Mouse (Mus musculus): ENCODE measurements around the gene Osgin1. TPM values are rescaled to one million over a fixed set of nuclear protein-coding genes. Genes with fewer than 3 reads are reported as not detected.

Osgin1 gene
- polyA plus RNA-seq, 1 experiment: 115 TPM

- WGBS: 57% methylated on average over 10 of the region's 10 CpGs
- no peak for DNase-seq
Measured at GRCm38 (mm10) chr8:119412037-119412734, 21.7 kb upstream of the Osgin1 start.

DNA sequence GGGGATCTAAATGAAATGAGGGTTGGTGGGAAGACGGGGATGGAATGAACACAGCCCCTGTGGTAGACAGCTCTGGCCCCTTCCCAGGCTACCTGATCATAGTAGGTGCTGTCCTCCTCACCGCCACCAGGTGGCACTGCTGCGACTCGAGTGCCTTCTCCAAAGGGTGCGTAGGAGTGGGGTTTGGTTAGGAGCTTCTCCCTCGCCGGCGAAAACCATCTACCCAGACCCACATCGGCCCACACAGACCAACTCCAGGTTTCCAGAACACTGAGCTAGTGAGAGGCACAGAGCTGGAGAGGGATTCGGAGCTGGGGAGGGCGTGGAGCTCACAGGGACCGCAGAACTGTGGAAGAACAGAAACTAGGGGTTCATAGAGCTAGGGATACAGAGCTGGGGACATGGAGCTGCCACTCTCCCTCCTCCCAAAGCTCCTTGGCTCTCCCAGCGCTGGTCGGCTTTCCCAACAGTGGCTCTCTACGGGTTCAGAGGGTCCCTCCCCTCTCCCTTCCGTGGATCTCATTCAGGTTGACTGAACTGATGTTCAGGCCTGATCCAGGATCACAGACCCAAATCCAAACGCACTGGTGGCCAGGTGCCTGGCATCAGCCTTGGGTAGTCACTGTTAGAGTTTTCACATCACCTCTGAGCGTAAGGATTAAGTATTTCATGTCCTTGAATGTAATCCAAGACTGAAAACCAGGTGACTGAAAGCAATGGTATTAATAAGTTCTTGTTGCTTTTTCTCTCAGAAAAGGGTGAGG lies 21.0 kb upstream of the Osgin1 start:
- Histone ChIP-seq H3K36me3 (ENCODE audit: control insufficient read depth, insufficient read depth, low read length) (no peaks in the 10 kb centered on the region; the same call in 1 of the 2 replicates), H3K27me3 (replicated peaks; ENCODE audit: control insufficient read depth, insufficient read depth, low read length) (no peaks in the 10 kb centered on the region), H3K4me1 (ENCODE audit: control insufficient read depth, insufficient read depth, low read length) (peaks cover 4% of the 10 kb centered on the region; the same call in 1 of the 2 replicates), H3K27ac (ENCODE audit: insufficient read depth, low read depth, low read length) (no peak overlapping the region), H3K4me3 (ENCODE audit: insufficient read depth, low read depth, low read length) (no peak overlapping the region)
- DNase-seq: peak; percentile 79
- TF ChIP-seq CTCF (conservative IDR thresholded peaks at IDR 0.05; ENCODE audit: insufficient read depth, insufficient read length, low read depth, low read length) (peak; percentile 96), POLR2A (IDR thresholded peaks at IDR 0.05; ENCODE audit: low read depth, low read length) (no peak)
- WGBS: 13% methylated on average over 18 of the region's 18 CpGs

More at GRCm38 (mm10) chr8:119412037-119412734, 21.7 kb upstream of the Osgin1 start:
- H3K36me3 ChIP-seq (ENCODE audit: control insufficient read depth, insufficient read depth, low read length): no peaks in the 10 kb centered on the region; the same call in 1 of the 2 replicates
- no peak overlapping the region for H3K27ac ChIP-seq (ENCODE audit: insufficient read depth, low read depth, low read length)
- no peak overlapping the region for H3K4me3 ChIP-seq (ENCODE audit: insufficient read depth, low read depth, low read length)
- H3K4me1 ChIP-seq (ENCODE audit: control insufficient read depth, insufficient read depth, low read length): peaks cover 4% of the 10 kb centered on the region; the same call in 1 of the 2 replicates
- H3K27me3 ChIP-seq (replicated peaks; ENCODE audit: control insufficient read depth, insufficient read depth, low read length): no peaks in the 10 kb centered on the region
- TF ChIP-seq POLR2A (IDR thresholded peaks at IDR 0.05; ENCODE audit: low read depth, low read length) (no peak), CTCF (conservative IDR thresholded peaks at IDR 0.05; ENCODE audit: insufficient read depth, insufficient read length, low read depth, low read length) (peak; percentile 57)

- Histone ChIP-seq H3K27me3 (replicated peaks; ENCODE audit: control insufficient read depth, insufficient read depth, low read length) (no peaks in the 10 kb centered on the region), H3K36me3 (ENCODE audit: control insufficient read depth, insufficient read depth, low read length) (no peaks in the 10 kb centered on the region), H3K4me1 (ENCODE audit: control insufficient read depth, insufficient read depth, low read length) (peaks cover 4% of the 10 kb centered on the region; the same call in 1 of the 2 replicates), H3K27ac (ENCODE audit: insufficient read depth, low read depth, low read length) (no peak overlapping the region), H3K4me3 (ENCODE audit: insufficient read depth, low read depth, low read length) (no peak overlapping the region)
- no peak for DNase-seq
- TF ChIP-seq POLR2A (IDR thresholded peaks at IDR 0.05; ENCODE audit: low read depth, low read length) (no peak), CTCF (conservative IDR thresholded peaks at IDR 0.05; ENCODE audit: insufficient read depth, insufficient read length, low read depth, low read length) (no peak)
- WGBS: 87% methylated on average over 10 of the region's 10 CpGs
Measured at GRCm38 (mm10) chr8:119413605-119414004, 20.3 kb upstream of the Osgin1 start.

DNA sequence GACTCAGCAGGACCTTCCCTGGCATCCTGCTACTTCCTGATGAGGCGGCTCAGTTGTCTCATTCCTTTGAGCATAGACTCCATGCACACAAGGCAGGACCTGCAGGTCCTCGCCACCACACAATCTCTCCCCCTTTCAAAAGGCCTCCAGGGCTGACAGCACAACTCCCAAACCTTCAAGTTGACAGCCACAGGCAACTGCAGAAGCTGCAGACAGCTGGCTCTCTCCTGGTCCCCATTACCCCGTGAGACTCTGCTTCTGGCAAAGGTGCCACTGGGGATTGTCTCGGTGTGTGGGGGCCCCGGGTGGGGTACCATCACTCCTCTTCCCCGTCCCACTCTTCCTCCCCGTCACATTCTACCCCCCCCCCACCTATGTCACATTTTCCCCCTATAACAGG lies 13.6 kb upstream of the Osgin1 start:
- TF ChIP-seq CTCF (conservative IDR thresholded peaks at IDR 0.05; ENCODE audit: insufficient read depth, insufficient read length, low read depth, low read length) (no peak), POLR2A (IDR thresholded peaks at IDR 0.05; ENCODE audit: low read depth, low read length) (no peak)
- Histone ChIP-seq H3K4me1 (ENCODE audit: control insufficient read depth, insufficient read depth, low read length) (peaks cover 16% of the 10 kb centered on the region), H3K27me3 (replicated peaks; ENCODE audit: control insufficient read depth, insufficient read depth, low read length) (no peaks in the 10 kb centered on the region), H3K27ac (ENCODE audit: insufficient read depth, low read depth, low read length) (no peak overlapping the region), H3K36me3 (ENCODE audit: control insufficient read depth, insufficient read depth, low read length) (no peaks in the 10 kb centered on the region), H3K4me3 (ENCODE audit: insufficient read depth, low read depth, low read length) (no peak overlapping the region)
- no peak for DNase-seq
- WGBS: 79% methylated on average over 7 of the region's 7 CpGs

DNA sequence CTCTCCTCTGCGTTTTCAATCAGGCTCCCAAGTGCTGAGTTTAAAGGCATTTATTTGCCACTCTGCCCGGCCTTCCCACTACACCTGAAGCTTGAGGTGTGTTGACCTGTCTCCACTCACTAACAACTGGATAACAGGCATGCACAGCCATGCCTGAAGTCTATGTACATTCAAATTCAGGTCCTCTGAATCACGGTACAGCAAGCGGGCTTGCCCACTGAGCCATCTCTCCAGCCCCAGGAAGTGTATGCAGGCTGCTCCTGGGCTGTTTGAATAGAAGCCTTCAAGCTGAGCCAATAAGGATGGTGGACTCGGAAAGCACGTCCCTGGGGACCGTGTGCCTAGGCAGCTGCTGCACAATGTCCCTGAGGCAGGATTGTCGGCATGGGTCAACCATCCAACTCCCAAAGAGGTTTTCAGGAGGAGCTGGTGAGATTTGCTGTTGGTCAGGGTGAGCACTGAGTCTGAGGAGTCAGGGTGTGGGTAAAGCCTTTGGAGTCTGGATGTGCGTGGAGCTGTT lies 12.3 kb upstream of the Osgin1 start:
- no peaks in the 10 kb centered on the region for H3K27me3 ChIP-seq (replicated peaks; ENCODE audit: control insufficient read depth, insufficient read depth, low read length)
- DNase-seq: no peak
- H3K4me3 ChIP-seq (ENCODE audit: insufficient read depth, low read depth, low read length): no peak overlapping the region
- no peaks in the 10 kb centered on the region for H3K36me3 ChIP-seq (ENCODE audit: control insufficient read depth, insufficient read depth, low read length)
- WGBS: 64% methylated on average over 9 of the region's 9 CpGs
- peaks cover 22% of the 10 kb centered on the region for H3K4me1 ChIP-seq (ENCODE audit: control insufficient read depth, insufficient read depth, low read length)
- no peak for TF ChIP-seq CTCF (conservative IDR thresholded peaks at IDR 0.05; ENCODE audit: insufficient read depth, insufficient read length, low read depth, low read length)
- TF ChIP-seq POLR2A (IDR thresholded peaks at IDR 0.05; ENCODE audit: low read depth, low read length): no peak
- H3K27ac ChIP-seq (ENCODE audit: insufficient read depth, low read depth, low read length): 0 out of 2 replicates have a peak overlapping the region, but pooled peaks have one; percentile 8

DNA sequence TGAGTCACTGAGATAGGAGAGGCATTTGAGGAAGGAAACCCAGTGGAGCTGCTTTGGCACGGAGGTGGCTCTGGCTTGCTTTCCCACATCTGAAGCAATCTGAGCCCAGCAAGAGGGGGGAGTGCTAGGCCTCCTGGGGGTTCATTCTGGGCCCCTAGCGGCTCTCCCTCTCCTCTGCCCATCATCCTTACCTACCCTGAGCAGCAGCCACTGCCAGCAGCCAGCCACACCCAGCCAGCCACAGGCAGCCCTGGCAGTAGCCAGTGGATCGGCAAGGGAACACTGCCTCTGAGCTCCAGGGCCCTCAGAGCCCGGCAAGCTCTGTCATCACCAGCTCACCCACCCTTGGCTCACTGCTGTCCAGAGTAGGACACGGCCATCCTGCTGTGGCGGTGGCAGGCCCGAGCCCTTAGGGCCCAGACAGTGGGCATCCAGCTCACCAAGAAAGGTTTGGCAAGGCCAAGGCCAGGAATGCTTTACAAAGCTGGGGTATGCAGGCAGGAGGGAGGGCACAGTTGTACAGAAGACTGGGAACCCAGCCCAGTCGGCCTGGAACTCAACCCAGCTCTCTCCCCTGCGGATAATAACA lies 11.7 kb upstream of the Osgin1 start:
- Histone ChIP-seq H3K27ac (ENCODE audit: insufficient read depth, low read depth, low read length) (peak overlapping the region; percentile 37), H3K4me3 (ENCODE audit: insufficient read depth, low read depth, low read length) (no peak overlapping the region), H3K36me3 (ENCODE audit: control insufficient read depth, insufficient read depth, low read length) (no peaks in the 10 kb centered on the region), H3K27me3 (replicated peaks; ENCODE audit: control insufficient read depth, insufficient read depth, low read length) (no peaks in the 10 kb centered on the region), H3K4me1 (ENCODE audit: control insufficient read depth, insufficient read depth, low read length) (peaks cover 22% of the 10 kb centered on the region)
- 32% methylated on average over 9 of the region's 9 CpGs for WGBS
- DNase-seq: peak; percentile 62
- TF ChIP-seq POLR2A (IDR thresholded peaks at IDR 0.05; ENCODE audit: low read depth, low read length) (no peak), CTCF (conservative IDR thresholded peaks at IDR 0.05; ENCODE audit: insufficient read depth, insufficient read length, low read depth, low read length) (no peak)
